Mouse (Mus musculus): ENCODE results near the gene Psme2b.

Gene Psme2b

GRCm38 (mm10) chr11:48898812-48899431, 47.1 kb downstream of the Psme2b start:
- TF ChIP-seq NANOG (IDR thresholded peaks at IDR 0.05; ENCODE audit: borderline replicate concordance, low read length) (no peak), POU5F1 (IDR thresholded peaks at IDR 0.05; ENCODE audit: borderline replicate concordance, low read length) (no peak), CTCF (conservative IDR thresholded peaks at IDR 0.05; ENCODE audit: low read length) (no peak)
- no peaks in the 10 kb centered on the region for H3K9me3 ChIP-seq (ENCODE audit: low read length)
- no peaks in the 10 kb centered on the region for H3K36me3 ChIP-seq (ENCODE audit: insufficient read depth, low read length)
- no peaks in the 10 kb centered on the region for H3K4me1 ChIP-seq (replicated peaks; ENCODE audit: low read depth, low read length)
- H3K27me3 ChIP-seq (ENCODE audit: insufficient read depth, low read length), result no peaks in the 10 kb centered on the region
- H3K4me3 ChIP-seq (replicated peaks; ENCODE audit: low read length), result no peak overlapping the region

Data from E14TG2a.4 (cell line).